In the genomic region with DNA sequence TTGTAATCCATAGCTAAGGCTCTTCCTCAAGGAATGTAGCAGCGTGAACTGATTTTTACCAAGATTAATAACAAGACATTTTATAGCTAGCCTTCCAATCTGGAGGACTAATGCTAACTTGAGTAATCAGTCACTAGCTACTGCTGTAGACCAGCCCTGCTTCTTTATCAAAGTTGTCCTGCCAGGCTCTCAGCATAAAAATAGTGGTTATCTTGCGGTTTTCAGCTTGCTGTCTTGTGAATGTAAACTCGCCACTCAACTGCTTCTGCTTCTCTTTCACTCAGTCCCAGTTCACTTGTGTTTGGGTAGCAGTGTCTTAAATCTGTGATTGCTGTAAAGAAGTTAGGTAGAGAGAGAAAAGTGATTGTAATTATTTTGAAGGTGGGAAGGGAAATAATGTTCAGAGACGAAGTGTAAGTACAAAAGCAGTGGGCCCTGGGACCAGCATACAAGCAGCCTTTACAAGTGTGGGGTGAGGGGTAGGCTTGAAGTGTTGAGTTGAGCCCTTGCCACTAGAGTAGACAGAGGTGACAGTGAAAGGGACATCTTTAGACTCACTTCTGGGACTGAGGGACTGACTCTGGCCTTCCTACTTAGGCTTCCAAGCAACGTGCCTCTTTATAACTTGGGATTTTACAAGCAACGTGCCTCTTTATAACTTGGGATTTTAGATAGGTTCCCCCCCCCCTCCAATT, we compare ENCODE assay signal across 19 mouse cellular contexts. TPM values are rescaled to one million over a fixed set of nuclear protein-coding genes. Genes with fewer than 3 reads are reported as not detected.
A peak's percentile ranks its signal among the peaks of the same experiment; 100 is the strongest.
DNase-seq lines count a peak whose midpoint lies in the region; ATAC-seq and TF ChIP-seq lines count a peak whose summit lies in the region.
"Had no signal": no experiment of that assay in that cellular context is flagged by ENCODE, and none has a peak within 500 bp of the region (broad histone marks: within the 10 kb centered on the region; RNA-seq: fewer than 3 reads in every experiment).

No protein-coding gene starts in this region.

- no peak for TF ChIP-seq CTCF in midbrain, postnatal 0 days (IDR thresholded peaks at IDR 0.05)

- H3K9me3 ChIP-seq in heart, embryonic 13.5 days: no peaks in the 10 kb centered on the region
- no peaks in the 10 kb centered on the region for H3K9me3 ChIP-seq in megakaryocyte, embryonic 14.5 days
- no peaks in the 10 kb centered on the region for H3K9me3 ChIP-seq in hindbrain, embryonic 16.5 days (ENCODE audit: control insufficient read depth, low read length)
- no peaks in the 10 kb centered on the region for H3K9me3 ChIP-seq in midbrain, postnatal 0 days (ENCODE audit: low read length)
- H3K9me3 ChIP-seq: G1E had no signal

- peak overlapping the region; percentile 53 for H3K9ac ChIP-seq in heart, embryonic 13.5 days
- no peak overlapping the region for H3K9ac ChIP-seq in hindbrain, embryonic 16.5 days (ENCODE audit: low read depth, low read length)
- H3K9ac ChIP-seq in midbrain, postnatal 0 days (replicated peaks; ENCODE audit: low read length, poor library complexity, severe bottlenecking): no peak overlapping the region
- H3K9ac ChIP-seq: liver, embryonic 14.5 days had no signal

- no peaks in the 10 kb centered on the region for H3K27me3 ChIP-seq in heart, embryonic 13.5 days (replicated peaks)
- no peaks in the 10 kb centered on the region for H3K27me3 ChIP-seq in megakaryocyte, embryonic 14.5 days (replicated peaks)
- H3K27me3 ChIP-seq in hindbrain, embryonic 16.5 days (replicated peaks; ENCODE audit: control insufficient read depth, insufficient read depth, low read length): no peaks in the 10 kb centered on the region
- H3K27me3 ChIP-seq in midbrain, postnatal 0 days (ENCODE audit: insufficient read depth, low read length): no peaks in the 10 kb centered on the region

- ATAC-seq in heart, embryonic 13.5 days (ENCODE audit: extremely low read depth, insufficient number of reproducible peaks, low FRiP score, low TSS enrichment): no peak; the same call in 1 of the 2 replicates
- no peak for ATAC-seq in megakaryocyte, adult 5-6 weeks (ENCODE audit: poor library complexity, severe bottlenecking)
- ATAC-seq in hindbrain, embryonic 16.5 days: no peak
- no peak for ATAC-seq in midbrain, postnatal 0 days (ENCODE audit: low FRiP score)
- ATAC-seq: forebrain, embryonic 16.5 days had no signal

- H3K27ac ChIP-seq in heart, embryonic 13.5 days (replicated peaks): peak overlapping the region; percentile 88
- H3K27ac ChIP-seq in hindbrain, embryonic 16.5 days (ENCODE audit: low read depth, low read length): no peak overlapping the region
- H3K27ac ChIP-seq in midbrain, postnatal 0 days (ENCODE audit: low read depth, low read length): no peak overlapping the region
- H3K27ac ChIP-seq: liver, embryonic 14.5 days had no signal

- H3K4me3 ChIP-seq in heart, embryonic 13.5 days: peak overlapping the region; percentile 20
- H3K4me3 ChIP-seq in megakaryocyte, embryonic 14.5 days (replicated peaks): peak overlapping the region; percentile 69
- peak overlapping the region; percentile 22 for H3K4me3 ChIP-seq in hindbrain, embryonic 16.5 days (ENCODE audit: low read length)
- H3K4me3 ChIP-seq in midbrain, postnatal 0 days (ENCODE audit: low read depth, low read length): peak overlapping the region; percentile 2; the same call in 1 of the 2 replicates

- peak overlapping the region; percentile 56 for H3K4me2 ChIP-seq in heart, embryonic 13.5 days
- H3K4me2 ChIP-seq in hindbrain, embryonic 16.5 days (ENCODE audit: low read length): peak overlapping the region; percentile 43
- peak overlapping the region; percentile 34 for H3K4me2 ChIP-seq in midbrain, postnatal 0 days (ENCODE audit: low read depth, low read length, poor library complexity, severe bottlenecking)

- peaks cover 29% of the 10 kb centered on the region for H3K4me1 ChIP-seq in heart, embryonic 13.5 days
- peaks cover 45% of the 10 kb centered on the region for H3K4me1 ChIP-seq in megakaryocyte, embryonic 14.5 days
- H3K4me1 ChIP-seq in hindbrain, embryonic 16.5 days (ENCODE audit: control insufficient read depth, insufficient read depth, low read depth, low read length): peaks cover 17% of the 10 kb centered on the region
- no peaks in the 10 kb centered on the region for H3K4me1 ChIP-seq in midbrain, postnatal 0 days (ENCODE audit: insufficient read depth, low read length)

- peaks cover 12% of the 10 kb centered on the region; the same call in 1 of the 2 replicates for H3K36me3 ChIP-seq in heart, embryonic 13.5 days
- peaks cover 76% of the 10 kb centered on the region for H3K36me3 ChIP-seq in megakaryocyte, embryonic 14.5 days (replicated peaks; ENCODE audit: low read length)
- no peaks in the 10 kb centered on the region for H3K36me3 ChIP-seq in hindbrain, embryonic 16.5 days (ENCODE audit: control insufficient read depth, insufficient read depth, low read length)
- H3K36me3 ChIP-seq in midbrain, postnatal 0 days (ENCODE audit: insufficient read depth, low read length): peaks cover 2% of the 10 kb centered on the region; the same call in 1 of the 2 replicates

- DNase-seq in heart, adult 9 months (ENCODE audit: low spot score in 2 of 2): no peak
- DNase-seq in midbrain, postnatal 0 days (ENCODE audit: low spot score): no peak
- DNase-seq in right cerebral cortex, postnatal 10 days (ENCODE audit: low spot score in 2 of 2): no peak
- DNase-seq in spleen, adult 18-20 months: no peak
- DNase-seq: adrenal gland, adult 8-10 months; cerebellum, adult 18-20 months; kidney, adult 2 months; kidney, postnatal 36 days; left cerebral cortex, postnatal 4 days; lung, postnatal 10 days; right cerebral cortex, adult 18-20 months; thymus, postnatal 36 days had no signal

- WGBS in heart, embryonic 13.5 days: 30% methylated on average over 6 of the region's 6 CpGs
- WGBS in hindbrain, embryonic 16.5 days: 75% methylated on average over 6 of the region's 6 CpGs
- 79% methylated on average over 6 of the region's 6 CpGs for WGBS in midbrain, postnatal 0 days

RNA-seq across cellular contexts. Expression of gene Cpeb2, which starts 6.3 kb away (rescaled TPM):
- polyA plus RNA-seq in heart, embryonic 13.5 days (2015; fragmentation: Nextera tagmentation; extraction: Ambion mirVana): 3.8 and 4.7 TPM in 2 replicates
- polyA plus RNA-seq in megakaryocyte, embryonic 14.5 days (2012; ENCODE audit: insufficient read depth, low replicate concordance): 19.3 and 101 TPM in 2 replicates
- 18.0 and 20.5 TPM in 2 replicates for total RNA-seq in megakaryocyte, adult 5-6 weeks (2015)
- 6.4 and 9.6 TPM in 2 replicates for total RNA-seq in megakaryocyte, adult 5-6 weeks (2017)
- polyA plus RNA-seq in hindbrain, embryonic 16.5 days (2015; fragmentation: Nextera tagmentation; extraction: Ambion mirVana): 13.2 and 14.6 TPM in 2 replicates
- total RNA-seq in midbrain, postnatal 0 days (2014; rRNA removed): 29.5 and 42.2 TPM in 2 replicates
- 12.9 and 15.3 TPM in 2 replicates for polyA plus RNA-seq in midbrain, postnatal 0 days (2015; fragmentation: Nextera tagmentation; extraction: Ambion mirVana)

Comparison
In these comparisons a context has a peak if more than half of its experiments do, and no peak if none do; other contexts are left out.
1. H3K4me3 ChIP-seq: peak in every context shown above with its lines; median percentile 69 in megakaryocyte, embryonic 14.5 days; 22 in hindbrain, embryonic 16.5 days; 20 in heart, embryonic 13.5 days; 2 in midbrain, postnatal 0 days.